Comparison of ENCODE assay signal across 9 mouse cellular contexts in the genomic region with DNA sequence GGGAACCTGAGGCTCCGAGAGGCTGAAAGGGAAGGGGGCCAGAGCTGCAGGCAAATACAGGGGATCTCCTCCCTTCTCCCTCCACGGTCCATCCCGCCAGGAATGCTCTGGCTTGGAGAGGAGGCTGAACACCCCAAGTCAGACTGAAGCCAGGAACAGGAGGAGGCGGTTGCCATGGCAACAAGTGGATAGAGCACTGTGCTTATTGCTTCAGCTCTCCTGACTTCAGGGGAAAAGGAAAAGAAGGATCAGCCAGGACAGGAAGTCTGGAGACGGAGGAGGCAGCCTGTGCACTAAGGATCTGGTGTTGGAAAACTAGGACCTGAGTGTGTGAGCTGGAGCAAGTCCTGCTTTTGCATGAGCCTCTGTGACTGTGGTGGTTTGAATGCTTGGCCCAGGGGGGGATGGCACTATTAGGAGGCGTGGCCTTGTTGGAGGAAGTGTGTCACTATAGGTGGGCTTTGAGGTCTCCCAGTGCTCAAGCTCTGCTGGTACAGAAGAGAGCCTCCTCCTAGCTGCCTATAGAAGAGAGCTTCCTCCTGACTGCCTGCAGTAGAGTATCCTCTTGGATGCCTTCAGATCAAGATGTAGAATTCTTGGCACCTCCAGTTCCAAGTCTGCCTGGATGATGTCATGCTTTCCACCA. TPM values are rescaled to one million over a fixed set of nuclear protein-coding genes. Genes with fewer than 3 reads are reported as not detected.
DNase-seq lines count a peak whose midpoint lies in the region; ATAC-seq and TF ChIP-seq lines count a peak whose summit lies in the region.
"Had no signal": no experiment of that assay in that cellular context is flagged by ENCODE, and none has a peak within 500 bp of the region (broad histone marks: within the 10 kb centered on the region; RNA-seq: fewer than 3 reads in every experiment).

No protein-coding gene starts in this region.

- ATAC-seq in forebrain, postnatal 0 days = peak; percentile 62
- no peak for ATAC-seq in forebrain, embryonic 11.5 days (replicated peaks; ENCODE audit: low FRiP score)
- peak; percentile 62 for ATAC-seq in midbrain, postnatal 0 days (ENCODE audit: low FRiP score)

- no peak overlapping the region for H3K27ac ChIP-seq in forebrain, postnatal 0 days (ENCODE audit: low read depth, low read length)
- no peak overlapping the region for H3K27ac ChIP-seq in forebrain, embryonic 11.5 days (ENCODE audit: low read depth, low read length)
- H3K27ac ChIP-seq in midbrain, postnatal 0 days (ENCODE audit: low read depth, low read length) = no peak overlapping the region
- H3K27ac ChIP-seq: limb, embryonic 15.5 days had no signal

- 55% methylated on average over 6 of the region's 6 CpGs for WGBS in forebrain, postnatal 0 days
- WGBS in forebrain, embryonic 11.5 days = 62% methylated on average over 6 of the region's 6 CpGs
- 40% methylated on average over 6 of the region's 6 CpGs for WGBS in midbrain, postnatal 0 days

- no peaks in the 10 kb centered on the region for H3K4me1 ChIP-seq in forebrain, postnatal 0 days (ENCODE audit: insufficient read depth)
- no peaks in the 10 kb centered on the region for H3K4me1 ChIP-seq in forebrain, embryonic 11.5 days (replicated peaks; ENCODE audit: control insufficient read depth, insufficient read depth, low read length)
- no peaks in the 10 kb centered on the region for H3K4me1 ChIP-seq in midbrain, postnatal 0 days (ENCODE audit: insufficient read depth, low read length)
- H3K4me1 ChIP-seq: limb, embryonic 15.5 days had no signal

- no peak overlapping the region for H3K4me3 ChIP-seq in forebrain, postnatal 0 days (ENCODE audit: low read depth, low read length)
- no peak overlapping the region for H3K4me3 ChIP-seq in forebrain, embryonic 11.5 days (ENCODE audit: low read depth, low read length)
- no peak overlapping the region for H3K4me3 ChIP-seq in midbrain, postnatal 0 days (ENCODE audit: low read depth, low read length)
- H3K4me3 ChIP-seq: limb, embryonic 15.5 days had no signal

- H3K4me2 ChIP-seq in forebrain, postnatal 0 days (ENCODE audit: low read depth) = no peak overlapping the region
- H3K4me2 ChIP-seq in forebrain, embryonic 11.5 days (ENCODE audit: low read depth, low read length, severe bottlenecking) = no peak overlapping the region
- no peak overlapping the region for H3K4me2 ChIP-seq in midbrain, postnatal 0 days (ENCODE audit: low read depth, low read length, poor library complexity, severe bottlenecking)
- H3K4me2 ChIP-seq: limb, embryonic 15.5 days had no signal

- H3K9ac ChIP-seq in forebrain, postnatal 0 days = no peak overlapping the region
- no peak overlapping the region for H3K9ac ChIP-seq in forebrain, embryonic 11.5 days (ENCODE audit: low read length)
- no peak overlapping the region for H3K9ac ChIP-seq in midbrain, postnatal 0 days (replicated peaks; ENCODE audit: low read length, poor library complexity, severe bottlenecking)
- H3K9ac ChIP-seq: limb, embryonic 15.5 days had no signal

- no peak for TF ChIP-seq CTCF in forebrain, postnatal 0 days (IDR thresholded peaks at IDR 0.05; ENCODE audit: low read depth)
- TF ChIP-seq CTCF in midbrain, postnatal 0 days (IDR thresholded peaks at IDR 0.05) = no peak

- H3K27me3 ChIP-seq in forebrain, postnatal 0 days (ENCODE audit: insufficient read depth, low read length) = no peaks in the 10 kb centered on the region
- no peaks in the 10 kb centered on the region for H3K27me3 ChIP-seq in forebrain, embryonic 11.5 days (ENCODE audit: control insufficient read depth, insufficient read depth, low read length)
- H3K27me3 ChIP-seq in midbrain, postnatal 0 days (ENCODE audit: insufficient read depth, low read length) = no peaks in the 10 kb centered on the region
- H3K27me3 ChIP-seq: limb, embryonic 15.5 days had no signal

- no peaks in the 10 kb centered on the region for H3K36me3 ChIP-seq in forebrain, postnatal 0 days (ENCODE audit: insufficient read depth)
- H3K36me3 ChIP-seq in forebrain, embryonic 11.5 days (ENCODE audit: control insufficient read depth, insufficient read depth, low read length) = no peaks in the 10 kb centered on the region
- no peaks in the 10 kb centered on the region for H3K36me3 ChIP-seq in midbrain, postnatal 0 days (ENCODE audit: insufficient read depth, low read length)

- peak; percentile 80 for DNase-seq in forebrain, postnatal 0 days
- DNase-seq in forebrain, embryonic 11.5 days (ENCODE audit: low spot score) = no peak
- peak; percentile 37 for DNase-seq in brain, embryonic 18.5 days (ENCODE audit: low read depth, low spot score)
- peak; percentile 36 to 44 for DNase-seq in layer of hippocampus, postnatal 36 days
- peak; percentile 76 for DNase-seq in midbrain, postnatal 0 days (ENCODE audit: low spot score)
- no peak for DNase-seq in gastrocnemius, adult 18-20 months (ENCODE audit: low spot score)
- DNase-seq in spleen, postnatal 14 days (ENCODE audit: low spot score in 2 of 2) = no peak
- no peak for DNase-seq in natural killer cell, adult 2 months (ENCODE audit: low spot score in 2 of 2)

- H3K9me3 ChIP-seq in forebrain, postnatal 0 days (ENCODE audit: low read length) = no peaks in the 10 kb centered on the region
- H3K9me3 ChIP-seq in forebrain, embryonic 11.5 days (ENCODE audit: control insufficient read depth, low read length) = no peaks in the 10 kb centered on the region
- H3K9me3 ChIP-seq in midbrain, postnatal 0 days (ENCODE audit: low read length) = no peaks in the 10 kb centered on the region
- H3K9me3 ChIP-seq: limb, embryonic 15.5 days had no signal

RNA-seq across cellular contexts. Expression of a gene that starts 44.0 kb away (rescaled TPM):
- total RNA-seq in forebrain, postnatal 0 days (2014; rRNA removed) = 43.6 and 43.7 TPM in 2 replicates
- polyA plus RNA-seq in forebrain, postnatal 0 days (2015; fragmentation: Nextera tagmentation; extraction: Ambion mirVana) = 51.0 and 61.0 TPM in 2 replicates
- 50.8 and 54.5 TPM in 2 replicates for polyA plus RNA-seq in forebrain, embryonic 11.5 days (2014; fragmentation: Nextera tagmentation; extraction: Ambion mirVana)
- total RNA-seq in layer of hippocampus, postnatal 36 days (2021) = 10 to 100 TPM; 34.9 to 39.9 TPM
- total RNA-seq in midbrain, postnatal 0 days (2014; rRNA removed) = 29.5 and 46.4 TPM in 2 replicates
- polyA plus RNA-seq in midbrain, postnatal 0 days (2015; fragmentation: Nextera tagmentation; extraction: Ambion mirVana) = 50.9 and 51.1 TPM in 2 replicates
- total RNA-seq in gastrocnemius, adult 18-20 months (2021) = 10 to 100 TPM; 47.5 to 50.2 TPM

RNA-seq across cellular contexts. Expression of a gene that starts 44.0 kb away (rescaled TPM):
- total RNA-seq in forebrain, postnatal 0 days (2014; rRNA removed) = 40.7 and 49.9 TPM in 2 replicates
- 33.2 and 52.9 TPM in 2 replicates for polyA plus RNA-seq in forebrain, postnatal 0 days (2015; fragmentation: Nextera tagmentation; extraction: Ambion mirVana)
- 54.9 and 56.6 TPM in 2 replicates for polyA plus RNA-seq in forebrain, embryonic 11.5 days (2014; fragmentation: Nextera tagmentation; extraction: Ambion mirVana)
- 10 to 100 TPM; 28.7 to 34.8 TPM for total RNA-seq in layer of hippocampus, postnatal 36 days (2021)
- total RNA-seq in midbrain, postnatal 0 days (2014; rRNA removed) = 47.8 and 51.0 TPM in 2 replicates
- 52.4 and 53.1 TPM in 2 replicates for polyA plus RNA-seq in midbrain, postnatal 0 days (2015; fragmentation: Nextera tagmentation; extraction: Ambion mirVana)
- total RNA-seq in gastrocnemius, adult 18-20 months (2021) = 1 to 10 TPM; 7.0 to 8.3 TPM

Comparison
In these comparisons a context has a peak if more than half of its experiments do, and no peak if none do; other contexts are left out.
1. DNase-seq: peak in forebrain, postnatal 0 days (single experiment), brain, embryonic 18.5 days (single experiment), layer of hippocampus, postnatal 36 days (2 of 2) and midbrain, postnatal 0 days (single experiment); none in forebrain, embryonic 11.5 days (single experiment), gastrocnemius, adult 18-20 months (single experiment), spleen, postnatal 14 days (0 of 2) and natural killer cell, adult 2 months (0 of 2).